8 mouse cellular contexts compared by ENCODE assay signal in the genomic region with DNA sequence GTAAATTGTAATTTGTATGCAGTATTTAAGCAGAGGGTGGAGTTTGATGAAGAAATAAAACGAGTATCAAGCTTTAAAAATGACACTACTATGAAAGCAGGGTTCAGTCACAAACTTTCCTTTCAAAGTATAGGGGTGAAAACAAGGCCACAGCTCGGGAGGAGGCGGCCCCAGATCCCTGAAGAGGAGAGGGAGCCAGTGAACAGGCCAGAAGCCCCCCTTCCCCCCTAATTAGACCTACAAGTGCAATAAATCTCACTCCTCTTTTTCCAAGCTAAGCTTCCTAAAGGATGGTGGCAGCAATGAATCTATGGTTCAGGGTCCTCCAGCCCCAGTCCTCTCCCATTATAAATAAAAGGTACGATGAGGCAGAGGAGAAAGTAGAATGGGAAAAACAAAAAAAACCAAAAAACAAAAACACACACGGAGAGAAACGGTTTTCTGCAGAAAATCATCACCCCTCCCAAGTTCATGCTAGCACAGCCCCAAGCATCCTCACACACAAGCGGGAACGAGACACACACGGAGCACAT. TPM values are rescaled to one million over a fixed set of nuclear protein-coding genes. Genes with fewer than 3 reads are reported as not detected.
A peak's percentile ranks its signal among the peaks of the same experiment; 100 is the strongest.
DNase-seq lines count a peak whose midpoint lies in the region; ATAC-seq and TF ChIP-seq lines count a peak whose summit lies in the region.

No protein-coding gene starts in this region.

- no peaks in the 10 kb centered on the region for H3K9me3 ChIP-seq in lung, embryonic 14.5 days (ENCODE audit: low read depth, low read length)
- H3K9me3 ChIP-seq in embryonic facial prominence, embryonic 13.5 days: no peaks in the 10 kb centered on the region
- H3K9me3 ChIP-seq in intestine, embryonic 14.5 days (ENCODE audit: control insufficient read depth, low read length): no peaks in the 10 kb centered on the region
- no peaks in the 10 kb centered on the region for H3K9me3 ChIP-seq in neural tube, embryonic 13.5 days

- peaks cover 5% of the 10 kb centered on the region for H3K4me1 ChIP-seq in lung, embryonic 14.5 days (ENCODE audit: insufficient read depth)
- H3K4me1 ChIP-seq in embryonic facial prominence, embryonic 13.5 days: peaks cover 17% of the 10 kb centered on the region
- no peaks in the 10 kb centered on the region; the same call in 1 of the 2 replicates for H3K4me1 ChIP-seq in intestine, embryonic 14.5 days (replicated peaks; ENCODE audit: control insufficient read depth, insufficient read depth, low read length)
- peaks cover 38% of the 10 kb centered on the region for H3K4me1 ChIP-seq in neural tube, embryonic 13.5 days (replicated peaks)

- DNase-seq in lung, embryonic 14.5 days: peak; percentile 45
- no peak for DNase-seq in lung, postnatal 25 days (ENCODE audit: low spot score)
- peak; percentile 55 for DNase-seq in intestine, embryonic 14.5 days (ENCODE audit: low spot score)
- DNase-seq in MN1 (ENCODE audit: low spot score): no peak
- no peak for DNase-seq in urinary bladder, adult 18-20 months (ENCODE audit: low spot score in 2 of 2)
- DNase-seq in kidney, adult 11 months: no peak

- peaks cover 30% of the 10 kb centered on the region for H3K27me3 ChIP-seq in lung, embryonic 14.5 days (ENCODE audit: insufficient read depth, low read length)
- peaks cover 82% of the 10 kb centered on the region for H3K27me3 ChIP-seq in embryonic facial prominence, embryonic 13.5 days
- peaks cover 63% of the 10 kb centered on the region for H3K27me3 ChIP-seq in intestine, embryonic 14.5 days (replicated peaks; ENCODE audit: control insufficient read depth, insufficient read depth, low read length)
- H3K27me3 ChIP-seq in neural tube, embryonic 13.5 days: no peaks in the 10 kb centered on the region

- peak overlapping the region; percentile 91; the same call in 1 of the 2 replicates for H3K27ac ChIP-seq in lung, embryonic 14.5 days (ENCODE audit: low read depth)
- H3K27ac ChIP-seq in embryonic facial prominence, embryonic 13.5 days: peak overlapping the region; percentile 96
- peak overlapping the region; percentile 94; the same call in 1 of the 2 replicates for H3K27ac ChIP-seq in intestine, embryonic 14.5 days (ENCODE audit: low read depth)
- H3K27ac ChIP-seq in neural tube, embryonic 13.5 days (replicated peaks): peak overlapping the region; percentile 100

- peaks cover 7% of the 10 kb centered on the region; the same call in 1 of the 2 replicates for H3K36me3 ChIP-seq in lung, embryonic 14.5 days (ENCODE audit: insufficient read depth)
- H3K36me3 ChIP-seq in embryonic facial prominence, embryonic 13.5 days: no peaks in the 10 kb centered on the region
- H3K36me3 ChIP-seq in intestine, embryonic 14.5 days (ENCODE audit: control insufficient read depth, insufficient read depth, low read length): no peaks in the 10 kb centered on the region
- peaks cover 9% of the 10 kb centered on the region; the same call in 1 of the 2 replicates for H3K36me3 ChIP-seq in neural tube, embryonic 13.5 days

- peak overlapping the region; percentile 67 for H3K9ac ChIP-seq in lung, embryonic 14.5 days
- H3K9ac ChIP-seq in embryonic facial prominence, embryonic 13.5 days: peak overlapping the region; percentile 88
- peak overlapping the region; percentile 73 for H3K9ac ChIP-seq in intestine, embryonic 14.5 days (ENCODE audit: low read length)
- peak overlapping the region; percentile 100 for H3K9ac ChIP-seq in neural tube, embryonic 13.5 days

- H3K4me2 ChIP-seq in lung, embryonic 14.5 days: peak overlapping the region; percentile 80
- peak overlapping the region; percentile 88 for H3K4me2 ChIP-seq in embryonic facial prominence, embryonic 13.5 days
- H3K4me2 ChIP-seq in intestine, embryonic 14.5 days (ENCODE audit: low read length): peak overlapping the region; percentile 71
- peak overlapping the region; percentile 88 for H3K4me2 ChIP-seq in neural tube, embryonic 13.5 days

- TF ChIP-seq CTCF in lung, embryonic 14.5 days (IDR thresholded peaks at IDR 0.05; ENCODE audit: low read depth): no peak

- H3K4me3 ChIP-seq in lung, embryonic 14.5 days (ENCODE audit: low read depth, low read length): peak overlapping the region; percentile 58
- peak overlapping the region; percentile 71 for H3K4me3 ChIP-seq in embryonic facial prominence, embryonic 13.5 days
- H3K4me3 ChIP-seq in intestine, embryonic 14.5 days (ENCODE audit: low read depth, low read length): peak overlapping the region; percentile 67
- peak overlapping the region; percentile 97 for H3K4me3 ChIP-seq in neural tube, embryonic 13.5 days

- no peak for ATAC-seq in lung, embryonic 14.5 days (ENCODE audit: insufficient read depth)
- no peak for ATAC-seq in embryonic facial prominence, embryonic 13.5 days (ENCODE audit: insufficient number of reproducible peaks, insufficient read depth, low FRiP score, low TSS enrichment, low read depth)
- no peak for ATAC-seq in intestine, embryonic 14.5 days (replicated peaks; ENCODE audit: low FRiP score, low TSS enrichment, low read depth)
- no peak for ATAC-seq in neural tube, embryonic 13.5 days (ENCODE audit: low read depth)

- WGBS in lung, embryonic 14.5 days: 3% methylated on average over 9 of the region's 9 CpGs
- under 1% methylated on average over 9 of the region's 9 CpGs for WGBS in embryonic facial prominence, embryonic 13.5 days
- 4% methylated on average over 9 of the region's 9 CpGs for WGBS in intestine, embryonic 14.5 days
- 2% methylated on average over 9 of the region's 9 CpGs for WGBS in neural tube, embryonic 13.5 days

RNA-seq across cellular contexts. Expression of a gene that starts 2.2 kb away (rescaled TPM):
- 6.8 and 9.5 TPM in 2 replicates for polyA plus RNA-seq in lung, embryonic 14.5 days (2014; fragmentation: Nextera tagmentation; extraction: Ambion mirVana)
- 14.1 and 15.8 TPM in 2 replicates for polyA plus RNA-seq in embryonic facial prominence, embryonic 13.5 days (2015; fragmentation: Nextera tagmentation; extraction: Ambion mirVana)
- polyA plus RNA-seq in intestine, embryonic 14.5 days (2014; fragmentation: Nextera tagmentation; extraction: Ambion mirVana): 3.3 and 5.2 TPM in 2 replicates
- 46.8 and 47.9 TPM in 2 replicates for polyA plus RNA-seq in neural tube, embryonic 13.5 days (2015; fragmentation: Nextera tagmentation; extraction: Ambion mirVana)

Comparison
In these comparisons a context has a peak if more than half of its experiments do, and no peak if none do; other contexts are left out.
1. DNase-seq: peak in lung, embryonic 14.5 days (single experiment) and intestine, embryonic 14.5 days (single experiment); none in lung, postnatal 25 days (single experiment), MN1 (single experiment), urinary bladder, adult 18-20 months (0 of 2) and kidney, adult 11 months (single experiment).
2. Peak in every context shown above with its lines, with median percentiles within 50 percentile points of each other: H3K27ac ChIP-seq, H3K4me2 ChIP-seq, H3K4me3 ChIP-seq and H3K9ac ChIP-seq.